Mouse (Mus musculus) heart, adult 2 months (tissue): ENCODE results near the gene Nrxn3. TPM values are rescaled to one million over a fixed set of nuclear protein-coding genes. Genes with fewer than 3 reads are reported as not detected.

ENCODE experiments used
- DNase-seq, 2 experiments: peaks; one replicate each; pipeline ENCODE4 v3.0.0; 2021
- H3K27ac ChIP-seq: fragments of 200-600 bp; 2 replicates; pipeline ENCODE4 v1.8.1; 2022
- H3K27me3 ChIP-seq: fragments of 200-500 bp; 2 replicates; pipeline ENCODE4 v1.6.1; 2012; ENCODE audit warnings: mild to moderate bottlenecking, low read length, inconsistent platforms, mixed read lengths; ENCODE audit not compliant: control insufficient read depth, insufficient read depth
- H3K36me3 ChIP-seq: fragments of 200-500 bp; 2 replicates; pipeline ENCODE4 v1.6.1; 2012; ENCODE audit warnings: low read length, inconsistent platforms; ENCODE audit not compliant: control insufficient read depth, insufficient read depth
- H3K4me1 ChIP-seq: fragments of 200-500 bp; 2 replicates; pipeline ENCODE4 v1.6.1; 2011; ENCODE audit warnings: low read length; ENCODE audit not compliant: control insufficient read depth, insufficient read depth
- H3K4me3 ChIP-seq: fragments of 200-600 bp; 2 replicates; pipeline ENCODE4 v1.8.1; 2022
- H3K79me2 ChIP-seq: fragments of 200-500 bp; replicated peaks from 2 replicates; pipeline ENCODE4 v1.6.1; 2012; ENCODE audit warnings: mild to moderate bottlenecking, inconsistent platforms, low read length, moderate library complexity, mixed read lengths; ENCODE audit not compliant: control insufficient read depth, insufficient read depth
- H3K9ac ChIP-seq: fragments of 200-500 bp; 2 replicates; pipeline ENCODE4 v1.6.1; 2012; ENCODE audit warnings: low read depth, mild to moderate bottlenecking, control low read depth, inconsistent platforms, low read length, mixed read lengths
- CTCF ChIP-seq: fragments of 200-600 bp; IDR thresholded peaks from 2 replicates; pipeline ENCODE4 v1.8.1; 2022; ENCODE audit warnings: antibody characterized with exemption, mild to moderate bottlenecking, moderate library complexity
- EP300 ChIP-seq: fragments of 200-500 bp; IDR thresholded peaks from 2 replicates; pipeline ENCODE4 v1.6.1; 2011; ENCODE audit warnings: low read depth, low read length, control low read depth; ENCODE audit not compliant: insufficient read depth
- POLR2A ChIP-seq: fragments of 200-500 bp; IDR thresholded peaks from 2 replicates; pipeline ENCODE4 v1.6.1; 2011; ENCODE audit warnings: mild to moderate bottlenecking, low read depth, low read length, control low read depth; ENCODE audit not compliant: insufficient read depth
- WGBS: fragments of 180-500 bp; shearing (Covaris S2); methylation state at CpG from one replicate; pipeline ENCODE4 v1.1.7; 2018; 5-methylcytosine and 5-hydroxymethylcytosine counted together
- intact Hi-C: fragments of 180-260 bp; cut with DNase I; formaldehyde crosslinking; loops from one replicate; pipeline ENCODE4 v1.15.1; 2025
- polyA plus RNA-seq: library from polyadenylated mRNA; depleted of rRNA; stranded (reverse); fragments of >200 nt; gene quantifications from 2 replicates; pipeline ENCODE4 v1.2.3, GENCODE M21; 2012
- total RNA-seq, 2 experiments: library from RNA; stranded (reverse); gene quantifications; 2 replicates each; pipeline ENCODE4 v1.2.3; 2021

Gene Nrxn3
- total and polyA plus RNA-seq, 3 experiments: 0.18 to 0.31 TPM; not detected in 1

GRCm38 (mm10) chr12:89554740-89555430, 832.2 kb downstream of the Nrxn3 start:
- H3K4me1 ChIP-seq: no peaks in the 10 kb centered on the region

GRCm38 (mm10) chr12:89558921-89559320, 836.2 kb downstream of the Nrxn3 start:
- Histone ChIP-seq H3K27me3 (no peaks in the 10 kb centered on the region), H3K4me3 (no peak overlapping the region), H3K36me3 (no peaks in the 10 kb centered on the region), H3K27ac (no peak overlapping the region), H3K4me1 (no peaks in the 10 kb centered on the region), H3K9ac (no peak overlapping the region), H3K79me2 (no peaks in the 10 kb centered on the region)
- WGBS: 93% methylated on average over 1 of the region's 1 CpGs
- no peak for DNase-seq
- TF ChIP-seq CTCF: no peak
- no peak for TF ChIP-seq EP300
- no peak for TF ChIP-seq POLR2A
- intact Hi-C loops: no loop called here

More at GRCm38 (mm10) chr12:89554740-89555430, 832.2 kb downstream of the Nrxn3 start:
- 52% methylated on average over 2 of the region's 2 CpGs for WGBS
- Histone ChIP-seq H3K27ac (no peak overlapping the region), H3K9ac (no peak overlapping the region), H3K27me3 (no peaks in the 10 kb centered on the region), H3K4me3 (no peak overlapping the region), H3K36me3 (no peaks in the 10 kb centered on the region), H3K79me2 (no peaks in the 10 kb centered on the region)
- TF ChIP-seq EP300: no peak
- peak; percentile 59 for TF ChIP-seq CTCF
- no peak for TF ChIP-seq POLR2A
- DNase-seq: no peak
- intact Hi-C loops: loop anchor here (2.0 kb wide), 1 partner anchor 844 kb away; no protein-coding TSS in a partner anchor

- no peak overlapping the region for H3K4me3 ChIP-seq
- intact Hi-C loops: no loop called here
- WGBS: 62% methylated on average over 4 of the region's 4 CpGs
- no peak overlapping the region for H3K27ac ChIP-seq
- H3K79me2 ChIP-seq: no peaks in the 10 kb centered on the region
- no peaks in the 10 kb centered on the region for H3K36me3 ChIP-seq
- H3K4me1 ChIP-seq: no peaks in the 10 kb centered on the region
- no peaks in the 10 kb centered on the region for H3K27me3 ChIP-seq
- no peak overlapping the region for H3K9ac ChIP-seq
- DNase-seq: no peak
- TF ChIP-seq EP300 (no peak), POLR2A (no peak), CTCF (no peak)
Measured at GRCm38 (mm10) chr12:89561989-89562565, 839.4 kb downstream of the Nrxn3 start.

GRCm38 (mm10) chr12:89568723-89569377, 846.2 kb downstream of the Nrxn3 start:
- H3K27ac ChIP-seq: no peak overlapping the region
- intact Hi-C loops: no loop called here
- no peaks in the 10 kb centered on the region for H3K36me3 ChIP-seq
- DNase-seq: no peak
- 78% methylated on average over 6 of the region's 6 CpGs for WGBS
- no peaks in the 10 kb centered on the region for H3K4me1 ChIP-seq
- H3K79me2 ChIP-seq: no peaks in the 10 kb centered on the region
- H3K27me3 ChIP-seq: no peaks in the 10 kb centered on the region
- no peak overlapping the region for H3K9ac ChIP-seq
- no peak for TF ChIP-seq EP300
- TF ChIP-seq CTCF: no peak
- no peak for TF ChIP-seq POLR2A
- H3K4me3 ChIP-seq: no peak overlapping the region

GRCm38 (mm10) chr12:89592459-89592858, 869.8 kb downstream of the Nrxn3 start:
- 67% methylated on average over 4 of the region's 4 CpGs for WGBS
- no peak for DNase-seq
- no peaks in the 10 kb centered on the region for H3K79me2 ChIP-seq
- no peak overlapping the region for H3K27ac ChIP-seq
- no peak overlapping the region for H3K4me3 ChIP-seq
- no peaks in the 10 kb centered on the region for H3K27me3 ChIP-seq
- H3K9ac ChIP-seq: no peak overlapping the region
- no peaks in the 10 kb centered on the region for H3K36me3 ChIP-seq
- intact Hi-C loops: no loop called here
- TF ChIP-seq EP300: no peak
- no peak for TF ChIP-seq CTCF
- no peak for TF ChIP-seq POLR2A
- H3K4me1 ChIP-seq: no peaks in the 10 kb centered on the region

- Histone ChIP-seq H3K4me1 (no peaks in the 10 kb centered on the region), H3K36me3 (no peaks in the 10 kb centered on the region), H3K4me3 (no peak overlapping the region), H3K9ac (no peak overlapping the region), H3K27me3 (no peaks in the 10 kb centered on the region), H3K79me2 (no peaks in the 10 kb centered on the region), H3K27ac (no peak overlapping the region)
- no peak for DNase-seq
- intact Hi-C loops: no loop called here
- 85% methylated on average over 2 of the region's 2 CpGs for WGBS
- TF ChIP-seq EP300 (no peak), POLR2A (no peak), CTCF (no peak)
Measured at GRCm38 (mm10) chr12:89613670-89614069, 891.0 kb downstream of the Nrxn3 start.
